Mouse (Mus musculus): ENCODE measurements around the gene Ndufa13.
A peak's percentile ranks its signal among the peaks of the same experiment; 100 is the strongest.

The Ndufa13 gene

DNA sequence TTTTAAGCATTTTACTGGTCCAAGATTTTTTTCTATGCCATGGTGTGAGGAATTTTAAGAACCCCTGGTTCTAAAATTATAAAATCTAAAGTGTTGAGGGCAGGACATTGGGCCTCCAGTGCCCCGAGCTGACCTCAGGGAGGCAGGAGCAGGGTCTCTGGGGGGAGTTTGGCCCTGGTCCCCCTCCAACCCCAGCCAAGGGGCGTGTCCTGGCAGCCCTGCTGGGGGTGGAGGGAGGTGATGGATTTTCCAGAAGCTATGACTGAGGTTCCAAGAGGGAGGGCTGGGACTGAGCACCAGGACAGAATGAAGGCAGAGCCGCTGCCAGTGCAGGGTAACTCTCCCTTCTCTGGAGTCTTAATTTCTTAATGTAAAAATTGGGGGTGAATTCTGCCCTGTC, 24.4 kb downstream of the Ndufa13 start:
- DNase-seq = no peak

DNA sequence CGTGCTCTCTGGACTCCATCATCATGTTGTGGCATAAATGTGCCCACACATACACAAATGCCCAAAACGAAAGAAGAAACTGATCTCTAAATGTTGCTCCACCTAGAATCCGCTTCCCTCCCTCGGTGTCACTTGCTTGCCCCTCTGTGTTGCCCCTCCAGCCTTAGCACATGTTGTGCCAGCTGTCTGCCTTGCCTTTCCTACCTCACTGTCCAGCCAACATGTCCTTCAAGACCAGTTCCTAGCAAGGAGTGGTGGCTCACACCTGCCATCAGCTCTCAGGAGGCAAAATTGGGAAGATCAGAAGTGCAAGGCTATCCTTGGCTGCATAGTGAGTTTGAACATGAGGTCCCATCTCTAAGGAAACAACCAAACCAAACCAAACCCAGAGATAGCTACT, 25.0 kb downstream of the Ndufa13 start:
- DNase-seq = no peak

GRCm38 (mm10) chr8:69876967-69877366, 25.4 kb downstream of the Ndufa13 start:
- DNase-seq = no peak

DNA sequence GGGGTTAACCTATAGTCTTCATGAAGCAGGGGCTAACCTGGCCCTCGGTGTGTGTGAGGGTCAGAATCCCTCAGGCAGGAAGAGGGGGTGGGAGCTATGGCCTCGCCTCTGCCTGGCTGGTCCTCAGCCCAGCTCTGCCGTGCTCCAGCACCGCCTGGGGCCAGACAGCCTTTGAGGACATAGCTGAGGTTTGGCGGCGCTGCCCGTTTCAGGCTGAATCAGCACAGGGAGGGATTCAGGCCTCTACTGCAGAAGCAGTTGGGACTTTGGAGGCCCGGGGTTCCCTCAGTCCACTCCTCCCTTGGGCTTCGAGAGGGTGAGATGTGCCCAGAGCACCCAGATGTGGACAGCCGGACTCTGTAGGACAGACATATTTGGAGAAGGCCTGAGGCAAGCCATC, 26.3 kb downstream of the Ndufa13 start:
- DNase-seq = no peak

GRCm38 (mm10) chr8:69874654-69875053, 27.7 kb downstream of the Ndufa13 start:
- DNase-seq = no peak

- DNase-seq = peak; percentile 29 to 49
These were observed 28.2 kb downstream of the Ndufa13 start for GRCm38 (mm10) chr8:69874155-69874554.

- DNase-seq = no peak
These were observed 31.5 kb downstream of the Ndufa13 start for GRCm38 (mm10) chr8:69870907-69871306.

DNA sequence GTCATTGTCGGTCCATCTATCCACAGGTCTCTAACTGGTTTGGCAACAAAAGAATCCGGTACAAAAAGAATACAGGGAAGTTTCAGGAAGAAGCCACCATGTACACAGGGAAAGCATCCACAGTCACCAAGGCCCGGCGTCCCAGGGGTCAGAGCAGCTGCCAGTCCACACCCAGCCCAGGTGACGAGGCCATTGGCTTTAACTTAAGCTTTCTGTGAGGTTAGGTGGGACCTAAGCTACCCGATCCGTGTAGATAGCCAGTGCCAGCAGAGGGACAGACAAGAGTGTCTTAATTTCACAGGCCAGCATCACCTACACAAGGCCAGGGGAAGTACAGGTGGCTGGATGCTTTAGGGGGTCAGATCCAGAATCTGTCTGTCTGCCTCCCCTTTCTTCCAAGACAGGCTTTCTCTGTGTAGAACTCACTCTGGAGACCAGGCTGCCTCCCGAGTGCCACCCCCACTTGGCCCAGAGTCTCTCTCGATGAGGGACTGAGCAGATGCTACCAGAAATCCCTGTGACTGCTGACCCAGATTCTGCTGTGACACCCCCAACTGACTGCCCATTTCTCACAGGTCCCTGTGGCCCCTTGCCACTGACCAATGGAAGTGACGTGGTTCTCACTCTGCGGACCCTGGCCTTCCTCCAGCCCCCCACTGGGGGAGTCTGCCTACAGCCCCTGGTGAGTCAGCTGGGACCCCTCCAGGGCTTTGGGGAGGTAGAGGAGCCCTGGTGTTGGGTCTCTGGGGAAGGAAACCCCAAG, 32.2 kb downstream of the Ndufa13 start:
- DNase-seq = no peak

GRCm38 (mm10) chr8:69867696-69868326, 34.5 kb downstream of the Ndufa13 start:
- no peak for DNase-seq

DNA sequence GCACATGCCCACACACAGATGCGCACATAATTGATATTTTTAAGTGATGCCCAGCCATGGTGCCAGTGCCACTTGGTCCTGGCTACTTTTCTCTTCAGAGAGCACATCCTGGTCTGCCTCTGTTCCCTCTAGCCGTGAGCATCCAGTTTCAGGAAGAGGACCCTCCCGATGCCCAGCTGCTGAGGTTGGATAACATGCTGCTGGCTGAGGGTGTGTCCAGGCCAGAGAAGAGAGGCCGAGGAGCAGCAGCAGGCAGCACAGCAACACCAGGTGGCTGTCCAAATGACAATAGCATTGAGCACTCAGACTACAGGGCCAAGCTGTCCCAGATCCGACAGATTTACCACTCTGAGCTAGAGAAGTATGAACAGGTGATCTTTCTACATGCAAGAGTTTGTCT, 38.2 kb downstream of the Ndufa13 start:
- DNase-seq = no peak

- no peak for DNase-seq
These were observed 38.9 kb downstream of the Ndufa13 start for GRCm38 (mm10) chr8:69863387-69864020.

- DNase-seq = no peak
These were observed 41.1 kb downstream of the Ndufa13 start for GRCm38 (mm10) chr8:69861251-69861650.

DNA sequence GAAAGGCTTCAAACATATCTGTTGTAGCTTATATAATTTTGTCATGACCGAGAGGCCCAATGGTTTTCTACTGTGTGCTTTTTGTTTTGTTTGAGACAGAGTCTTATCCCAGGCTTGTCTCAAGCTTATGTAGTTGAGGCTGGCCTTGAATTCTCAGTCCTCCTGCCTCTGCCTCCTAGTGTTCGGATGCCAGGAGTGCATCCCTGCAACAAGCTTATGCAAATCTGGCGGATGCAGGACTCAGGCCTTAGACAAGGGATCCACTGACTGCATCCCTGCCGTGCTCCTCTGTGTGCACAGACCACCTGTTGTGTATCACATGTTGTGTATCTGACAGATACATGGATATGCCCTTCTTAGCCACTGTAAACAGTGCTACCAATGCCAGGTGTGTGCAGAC, 41.6 kb downstream of the Ndufa13 start:
- no peak for DNase-seq

- no peak for DNase-seq
These were observed 48.5 kb downstream of the Ndufa13 start for GRCm38 (mm10) chr8:69853869-69854268.

DNA sequence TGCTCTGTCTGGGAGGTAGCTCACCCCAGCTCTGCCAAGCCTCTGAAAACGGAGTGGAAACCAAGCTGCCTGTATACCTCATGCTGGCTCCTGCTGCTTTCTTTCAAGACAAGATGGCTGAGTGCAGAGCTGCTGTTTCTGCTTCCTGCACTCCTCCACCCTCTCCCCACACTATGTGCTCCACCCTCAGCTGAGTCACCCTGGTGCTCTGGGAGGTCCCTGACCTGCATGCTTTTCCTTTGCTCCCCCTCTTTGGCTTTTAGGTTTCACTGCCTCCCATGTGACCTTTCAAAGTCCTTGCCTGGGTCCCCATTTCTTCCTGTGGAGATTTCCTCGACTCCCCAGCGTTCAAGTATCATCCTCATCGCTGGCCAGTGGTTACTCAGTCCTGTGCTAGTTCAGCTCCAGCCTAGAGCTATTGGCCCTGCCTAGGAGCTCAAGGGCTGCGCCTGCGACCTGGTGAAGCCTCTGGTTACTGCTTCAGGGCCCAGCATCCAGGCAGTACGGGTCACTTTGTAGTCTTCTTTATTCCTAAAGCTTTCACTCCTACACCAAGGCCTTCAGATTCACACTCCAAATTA, 51.3 kb downstream of the Ndufa13 start:
- DNase-seq = no peak

DNA sequence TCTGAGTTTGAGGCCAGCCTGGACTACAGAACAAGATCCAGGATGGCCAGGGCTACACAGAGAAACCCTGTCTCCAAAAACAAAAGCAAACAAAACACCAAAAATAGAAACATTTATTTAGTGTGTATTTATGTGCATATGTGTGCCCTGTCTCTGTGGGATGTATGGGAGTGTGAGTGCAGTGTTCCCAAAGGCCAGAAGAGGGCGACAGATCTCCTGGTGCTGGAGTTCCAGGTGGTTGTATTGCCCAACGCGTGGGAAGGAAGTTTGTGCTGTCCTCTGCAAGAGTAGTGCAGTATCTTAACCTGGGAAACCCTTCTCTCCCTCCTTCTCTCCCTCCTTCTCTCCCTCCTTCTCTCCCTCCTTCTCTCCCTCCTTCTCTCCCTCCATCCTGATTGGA, 52.5 kb downstream of the Ndufa13 start:
- DNase-seq = peak in 1 of 2 experiments; percentile 15

DNA sequence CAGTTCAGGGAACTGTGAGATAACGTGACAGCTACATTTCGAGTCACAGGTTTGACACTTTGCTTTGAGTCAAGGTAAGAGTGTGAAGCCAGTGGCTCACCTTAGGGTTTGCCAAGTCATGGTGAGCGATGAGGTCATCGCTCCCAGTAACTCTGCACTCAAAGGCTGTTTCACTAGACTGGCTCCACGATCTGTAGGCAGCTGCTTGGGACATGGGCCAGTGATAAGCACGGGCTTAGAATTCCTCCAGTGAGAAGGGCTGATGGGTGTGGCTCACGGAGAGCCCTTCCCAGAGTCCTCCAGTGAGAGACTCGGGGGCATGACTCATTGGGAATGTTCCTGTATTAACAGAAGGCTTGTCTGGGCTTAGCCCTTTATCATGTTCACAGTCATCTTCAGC, 53.4 kb downstream of the Ndufa13 start:
- no peak for DNase-seq

- no peak for DNase-seq
These were observed 54.9 kb downstream of the Ndufa13 start for GRCm38 (mm10) chr8:69847167-69848065.
